Mouse (Mus musculus): ENCODE results near the gene Sgms1. TPM values are rescaled to one million over a fixed set of nuclear protein-coding genes. Genes with fewer than 3 reads are reported as not detected.

The Sgms1 gene
- total and polyA plus RNA-seq, 3 experiments = 27.0 to 62.1 (median 60.5) TPM

DNA sequence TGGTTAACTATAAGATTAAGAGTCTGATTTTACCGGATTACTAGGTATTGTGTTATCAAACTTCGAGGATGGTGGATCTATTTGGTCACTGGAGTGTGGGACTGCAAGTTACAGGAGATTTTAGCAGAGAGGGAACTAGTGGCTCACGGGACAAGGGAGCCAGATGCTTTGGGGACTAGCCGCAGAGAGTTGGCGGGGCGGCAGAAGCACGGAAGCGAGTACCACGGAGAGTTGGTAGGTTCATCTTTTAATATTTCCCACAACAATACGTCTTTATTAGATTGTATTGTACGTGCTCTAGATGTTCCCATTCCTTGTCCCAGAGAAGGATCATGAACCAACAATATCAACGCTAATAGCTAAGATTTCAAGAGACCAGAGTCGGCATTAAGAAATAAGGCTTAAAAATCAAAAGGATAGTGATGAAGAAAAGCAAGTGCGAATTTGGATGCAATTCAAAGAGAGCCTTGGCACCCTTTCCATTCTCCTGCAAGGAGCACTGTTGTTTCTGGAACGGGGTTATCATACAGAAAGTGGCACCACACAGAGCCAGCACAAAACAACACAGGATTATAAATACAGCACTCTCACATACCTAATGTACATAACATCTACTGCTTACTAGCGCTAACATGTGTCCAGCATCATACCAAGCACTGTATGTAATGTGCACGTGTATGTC lies 56.6 kb downstream of the Sgms1 start:
- no peak overlapping the region for H3K27ac ChIP-seq
- H3K4me1 ChIP-seq (ENCODE audit: control insufficient read depth, insufficient read depth, low read length) = peaks cover 16% of the 10 kb centered on the region
- H3K79me2 ChIP-seq (replicated peaks; ENCODE audit: control insufficient read depth, insufficient read depth, low read length) = peaks cover 1% of the 10 kb centered on the region; the same call in 1 of the 2 replicates
- no peaks in the 10 kb centered on the region for H3K27me3 ChIP-seq (ENCODE audit: control insufficient read depth, insufficient read depth, low read length)
- no peak overlapping the region for H3K9ac ChIP-seq (ENCODE audit: low read depth, low read length)
- no peak for TF ChIP-seq CTCF (IDR thresholded peaks at IDR 0.05)
- no peak for TF ChIP-seq POLR2A (IDR thresholded peaks at IDR 0.05; ENCODE audit: insufficient read depth, low read depth, low read length)
- TF ChIP-seq EP300 (IDR thresholded peaks at IDR 0.05; ENCODE audit: insufficient read depth, low read depth, low read length) = no peak
- no peak overlapping the region for H3K4me3 ChIP-seq
- 89% methylated on average over 17 of the region's 17 CpGs for WGBS
- DNase-seq = peak in 1 of 2 experiments; percentile 7
- H3K36me3 ChIP-seq (ENCODE audit: control insufficient read depth, insufficient read depth, low read length) = peaks cover 11% of the 10 kb centered on the region
- intact Hi-C loops (cut with DNase I) = no loop called here

- intact Hi-C loops (cut with DNase I) = no loop called here
- Histone ChIP-seq H3K4me3 (no peak overlapping the region), H3K27ac (no peak overlapping the region), H3K4me1 (ENCODE audit: control insufficient read depth, insufficient read depth, low read length) (peaks cover 28% of the 10 kb centered on the region), H3K36me3 (ENCODE audit: control insufficient read depth, insufficient read depth, low read length) (peaks cover 10% of the 10 kb centered on the region), H3K9ac (ENCODE audit: low read depth, low read length) (no peak overlapping the region), H3K27me3 (ENCODE audit: control insufficient read depth, insufficient read depth, low read length) (no peaks in the 10 kb centered on the region), H3K79me2 (replicated peaks; ENCODE audit: control insufficient read depth, insufficient read depth, low read length) (no peaks in the 10 kb centered on the region; the same call in 1 of the 2 replicates)
- peak in 1 of 2 experiments; percentile 11 for DNase-seq
- no peak for TF ChIP-seq POLR2A (IDR thresholded peaks at IDR 0.05; ENCODE audit: insufficient read depth, low read depth, low read length)
- TF ChIP-seq CTCF (IDR thresholded peaks at IDR 0.05) = no peak
- no peak for TF ChIP-seq EP300 (IDR thresholded peaks at IDR 0.05; ENCODE audit: insufficient read depth, low read depth, low read length)
- 40% methylated on average over 3 of the region's 3 CpGs for WGBS
Observed at GRCm38 (mm10) chr19:32330231-32330630, 59.3 kb downstream of the Sgms1 start.

DNA sequence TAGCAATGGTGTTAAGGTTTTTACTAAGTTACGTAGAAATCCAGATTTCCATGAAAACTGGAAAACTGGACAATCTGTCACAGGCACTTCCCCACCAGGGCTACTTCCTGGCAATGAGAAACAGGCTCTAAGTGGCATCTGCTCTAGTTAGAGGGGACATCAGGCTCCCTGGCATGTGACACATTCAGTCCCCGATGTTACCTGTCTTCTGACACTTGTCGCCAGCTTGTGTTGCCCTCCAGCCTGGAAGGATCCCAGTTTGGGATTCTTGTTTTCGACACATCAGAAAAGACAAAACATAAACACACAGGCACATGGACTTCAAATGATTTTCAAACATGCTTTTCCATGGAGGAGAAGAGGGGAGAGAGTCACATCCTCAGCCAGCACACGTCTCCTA lies 60.0 kb downstream of the Sgms1 start:
- WGBS = 77% methylated on average over 5 of the region's 5 CpGs
- Histone ChIP-seq H3K27ac (peak overlapping the region; percentile 2; the same call in 1 of the 2 replicates), H3K27me3 (ENCODE audit: control insufficient read depth, insufficient read depth, low read length) (no peaks in the 10 kb centered on the region), H3K9ac (ENCODE audit: low read depth, low read length) (no peak overlapping the region), H3K36me3 (ENCODE audit: control insufficient read depth, insufficient read depth, low read length) (peaks cover 10% of the 10 kb centered on the region), H3K79me2 (replicated peaks; ENCODE audit: control insufficient read depth, insufficient read depth, low read length) (no peaks in the 10 kb centered on the region; the same call in 1 of the 2 replicates), H3K4me1 (ENCODE audit: control insufficient read depth, insufficient read depth, low read length) (peaks cover 33% of the 10 kb centered on the region), H3K4me3 (no peak overlapping the region)
- intact Hi-C loops (cut with DNase I) = loop anchor here (10.0 kb wide), 1 partner anchor 355 kb away; no protein-coding TSS in a partner anchor
- TF ChIP-seq POLR2A (IDR thresholded peaks at IDR 0.05; ENCODE audit: insufficient read depth, low read depth, low read length) (no peak), EP300 (IDR thresholded peaks at IDR 0.05; ENCODE audit: insufficient read depth, low read depth, low read length) (no peak), CTCF (IDR thresholded peaks at IDR 0.05) (no peak)
- DNase-seq = peak in 1 of 2 experiments; percentile 15

- intact Hi-C loops (cut with DNase I) = loop anchor here (10.0 kb wide), 1 partner anchor 353 kb away; no protein-coding TSS in a partner anchor
- WGBS = 36% methylated on average over 2 of the region's 2 CpGs
- peaks cover 30% of the 10 kb centered on the region for H3K4me1 ChIP-seq (ENCODE audit: control insufficient read depth, insufficient read depth, low read length)
Observed at GRCm38 (mm10) chr19:32328089-32328828, 61.3 kb downstream of the Sgms1 start.

DNA sequence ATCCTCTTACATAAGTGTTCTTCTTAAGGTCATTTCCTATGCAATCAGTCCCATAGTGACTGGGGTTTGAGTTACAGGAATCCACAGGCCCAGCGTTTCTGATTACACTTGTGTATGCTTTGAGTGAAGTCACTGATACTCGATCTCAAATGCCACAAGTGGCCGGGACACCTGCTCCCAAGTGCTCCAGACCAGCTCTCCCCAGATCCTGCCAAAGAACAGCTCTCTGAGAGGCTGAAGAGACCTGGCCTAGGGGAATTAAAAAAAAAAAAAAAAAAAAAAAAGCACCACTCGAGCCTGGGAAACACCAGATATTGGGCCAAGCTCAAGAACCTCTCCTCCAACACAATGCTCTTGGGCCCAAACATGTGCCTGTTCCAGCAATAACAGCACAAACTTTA lies 62.9 kb downstream of the Sgms1 start:
- H3K9ac ChIP-seq (ENCODE audit: low read depth, low read length) = no peak overlapping the region
- DNase-seq = peak; percentile 46 to 53
- peaks cover 17% of the 10 kb centered on the region for H3K36me3 ChIP-seq (ENCODE audit: control insufficient read depth, insufficient read depth, low read length)
- H3K4me1 ChIP-seq (ENCODE audit: control insufficient read depth, insufficient read depth, low read length) = peaks cover 34% of the 10 kb centered on the region
- H3K79me2 ChIP-seq (replicated peaks; ENCODE audit: control insufficient read depth, insufficient read depth, low read length) = no peaks in the 10 kb centered on the region; the same call in 1 of the 2 replicates
- no peaks in the 10 kb centered on the region for H3K27me3 ChIP-seq (ENCODE audit: control insufficient read depth, insufficient read depth, low read length)
- no peak overlapping the region for H3K4me3 ChIP-seq
- intact Hi-C loops (cut with DNase I) = loop anchor here (2.0 to 10.0 kb wide), 2 partner anchors 20 to 352 kb away; no protein-coding TSS in a partner anchor
- TF ChIP-seq EP300 (IDR thresholded peaks at IDR 0.05; ENCODE audit: insufficient read depth, low read depth, low read length) (peak; percentile 13; the same call in 1 of the 2 replicates), POLR2A (IDR thresholded peaks at IDR 0.05; ENCODE audit: insufficient read depth, low read depth, low read length) (no peak)
- WGBS = 27% methylated on average over 4 of the region's 4 CpGs
- H3K27ac ChIP-seq = peak overlapping the region; percentile 40; the same call in 1 of the 2 replicates

More at GRCm38 (mm10) chr19:32328089-32328828, 61.3 kb downstream of the Sgms1 start:
- H3K27ac ChIP-seq = peak overlapping the region; percentile 43
- DNase-seq = peak; percentile 34 to 48
- H3K4me3 ChIP-seq = no peak overlapping the region
- no peak overlapping the region for H3K9ac ChIP-seq (ENCODE audit: low read depth, low read length)
- H3K36me3 ChIP-seq (ENCODE audit: control insufficient read depth, insufficient read depth, low read length) = peaks cover 10% of the 10 kb centered on the region
- H3K79me2 ChIP-seq (replicated peaks; ENCODE audit: control insufficient read depth, insufficient read depth, low read length) = no peaks in the 10 kb centered on the region; the same call in 1 of the 2 replicates
- TF ChIP-seq POLR2A (IDR thresholded peaks at IDR 0.05; ENCODE audit: insufficient read depth, low read depth, low read length) (no peak), EP300 (IDR thresholded peaks at IDR 0.05; ENCODE audit: insufficient read depth, low read depth, low read length) (0 out of 2 replicates have a peak, but pooled peaks have one; percentile 63), CTCF (IDR thresholded peaks at IDR 0.05) (no peak)
- H3K27me3 ChIP-seq (ENCODE audit: control insufficient read depth, insufficient read depth, low read length) = no peaks in the 10 kb centered on the region

Data from heart, adult 2 months (tissue).